Mouse (Mus musculus) thymus, adult 18-20 months (tissue): Measurements from ENCODE around the gene Fbln2.

ENCODE experiments used
- DNase-seq, 2 experiments: peaks; one replicate each; pipeline ENCODE4 v3.0.0; 2022; ENCODE audit warnings: mixed read lengths in 2 of 2

Fbln2 gene

GRCm38 (mm10) chr6:91192851-91193545 lies 19.3 kb upstream of the Fbln2 start:
- no peak for DNase-seq

- DNase-seq = no peak
Observed at GRCm38 (mm10) chr6:91198456-91198855, 13.8 kb upstream of the Fbln2 start.

- DNase-seq = no peak
Observed at GRCm38 (mm10) chr6:91200429-91201188, 11.6 kb upstream of the Fbln2 start.

GRCm38 (mm10) chr6:91201881-91202341 lies 10.3 kb upstream of the Fbln2 start:
- DNase-seq = no peak

- DNase-seq = no peak
Observed at GRCm38 (mm10) chr6:91202571-91202970, 9.7 kb upstream of the Fbln2 start.

GRCm38 (mm10) chr6:91205346-91205745 lies 6.9 kb upstream of the Fbln2 start:
- DNase-seq = no peak

GRCm38 (mm10) chr6:91205791-91206190 lies 6.5 kb upstream of the Fbln2 start:
- no peak for DNase-seq

- DNase-seq = no peak
Observed at GRCm38 (mm10) chr6:91207491-91207890, 4.8 kb upstream of the Fbln2 start.

- DNase-seq = no peak
Observed at GRCm38 (mm10) chr6:91209780-91210179, 2.5 kb upstream of the Fbln2 start.

GRCm38 (mm10) chr6:91210852-91211251 lies 1.4 kb upstream of the Fbln2 start:
- no peak for DNase-seq

GRCm38 (mm10) chr6:91212571-91212970 lies 316 bp downstream of the Fbln2 start:
- no peak for DNase-seq

GRCm38 (mm10) chr6:91213287-91214218 lies 1.3 kb downstream of the Fbln2 start:
- DNase-seq = no peak

- no peak for DNase-seq
Observed at GRCm38 (mm10) chr6:91215454-91215853, 3.2 kb downstream of the Fbln2 start.

- no peak for DNase-seq
Observed at GRCm38 (mm10) chr6:91218445-91218844, 6.2 kb downstream of the Fbln2 start.

GRCm38 (mm10) chr6:91218871-91219270 lies 6.6 kb downstream of the Fbln2 start:
- no peak for DNase-seq

GRCm38 (mm10) chr6:91220062-91220461 lies 7.8 kb downstream of the Fbln2 start:
- no peak for DNase-seq

GRCm38 (mm10) chr6:91221094-91221493 lies 8.8 kb downstream of the Fbln2 start:
- DNase-seq = no peak

GRCm38 (mm10) chr6:91222694-91223346 lies 10.6 kb downstream of the Fbln2 start:
- no peak for DNase-seq

GRCm38 (mm10) chr6:91224939-91225338 lies 12.7 kb downstream of the Fbln2 start:
- DNase-seq = no peak

- DNase-seq = no peak
Observed at GRCm38 (mm10) chr6:91225346-91225745, 13.1 kb downstream of the Fbln2 start.

GRCm38 (mm10) chr6:91226058-91226457 lies 13.8 kb downstream of the Fbln2 start:
- DNase-seq = no peak

- no peak for DNase-seq
Observed at GRCm38 (mm10) chr6:91228980-91229379, 16.7 kb downstream of the Fbln2 start.

- no peak for DNase-seq
Observed at GRCm38 (mm10) chr6:91231000-91231399, 18.7 kb downstream of the Fbln2 start.
